Mouse (Mus musculus): ENCODE measurements around the gene Sart1.
A peak's percentile ranks its signal among the peaks of the same experiment; 100 is the strongest.
"Not testable (repeated sequence)": the region's sequence is repeated elsewhere in the genome, so short reads cannot be mapped to it uniquely, and the experiment has no call there.

The Sart1 gene

GRCm38 (mm10) chr19:5366175-5367052 lies 22.1 kb downstream of the Sart1 start, which contains the start of gene Eif1ad:
Gene Eif1ad, plus strand, starts transcription at chr19:5366741.
- DNase-seq, result peak; percentile 95

GRCm38 (mm10) chr19:5365751-5366150 lies 22.8 kb downstream of the Sart1 start:
- no peak for DNase-seq

- no peak for DNase-seq
Measured at GRCm38 (mm10) chr19:5364124-5364523, 24.4 kb downstream of the Sart1 start.

GRCm38 (mm10) chr19:5362186-5362585 lies 26.3 kb downstream of the Sart1 start:
- DNase-seq, result no peak

- no peak for DNase-seq
Measured at GRCm38 (mm10) chr19:5356080-5356479, 32.4 kb downstream of the Sart1 start.

GRCm38 (mm10) chr19:5353609-5354008 lies 34.9 kb downstream of the Sart1 start:
- DNase-seq, result no peak

GRCm38 (mm10) chr19:5349502-5349873 lies 39.0 kb downstream of the Sart1 start, which contains the start of gene Cst6:
Gene Cst6, minus strand, starts transcription at chr19:5349574.
- DNase-seq, result not testable (repeated sequence)

GRCm38 (mm10) chr19:5348526-5349501 lies 39.7 kb downstream of the Sart1 start:
- no peak for DNase-seq

- DNase-seq, result no peak
Measured at GRCm38 (mm10) chr19:5348064-5348463, 40.4 kb downstream of the Sart1 start.

- DNase-seq, result no peak
Measured at GRCm38 (mm10) chr19:5345297-5346131, 43.0 kb downstream of the Sart1 start.

GRCm38 (mm10) chr19:5341360-5341759 lies 47.1 kb downstream of the Sart1 start:
- no peak for DNase-seq

GRCm38 (mm10) chr19:5337975-5338374 lies 50.5 kb downstream of the Sart1 start:
- DNase-seq, result peak; percentile 63

GRCm38 (mm10) chr19:5335441-5335840 lies 53.1 kb downstream of the Sart1 start, which contains the start of gene Catsper1:
Gene Catsper1, plus strand, starts transcription at chr19:5335741.
- no peak for DNase-seq

GRCm38 (mm10) chr19:5334741-5335140 lies 53.8 kb downstream of the Sart1 start:
- no peak for DNase-seq

- peak; percentile 44 for DNase-seq
Measured at GRCm38 (mm10) chr19:5327970-5328369, 60.5 kb downstream of the Sart1 start.

All from kidney, adult 11 months (tissue).